ENCODE assay signal across 16 mouse cellular contexts in the genomic region with DNA sequence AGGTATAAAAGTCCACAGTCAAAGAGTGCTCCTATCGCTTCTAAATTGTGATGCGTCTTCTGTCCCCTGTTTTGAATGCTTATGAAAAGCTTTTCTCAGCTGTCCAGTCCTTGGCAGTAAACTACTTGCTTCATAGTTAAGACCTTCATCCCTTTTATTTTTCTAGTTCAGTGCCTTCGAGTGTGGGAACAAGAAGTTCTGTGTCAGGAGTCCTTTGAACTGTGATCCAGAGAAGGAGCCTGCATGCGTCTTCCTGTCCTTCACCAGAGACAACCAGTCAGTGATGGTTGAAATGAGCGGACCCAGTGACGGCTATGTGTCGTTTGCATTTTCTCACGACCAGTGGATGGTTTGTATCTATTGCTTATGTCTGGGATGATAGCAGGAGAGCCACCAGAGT.
"Had no signal": no experiment of that assay in that cellular context is flagged by ENCODE, and none has a peak within 500 bp of the region (broad histone marks: within the 10 kb centered on the region; RNA-seq: fewer than 3 reads in every experiment).

No protein-coding gene starts in this region.

- H3K4me3 ChIP-seq: neural tube, embryonic 13.5 days; neural tube, embryonic 15.5 days; stomach, embryonic 15.5 days had no signal

- H3K36me3 ChIP-seq: neural tube, embryonic 13.5 days; neural tube, embryonic 15.5 days; stomach, embryonic 15.5 days had no signal

- H3K27me3 ChIP-seq: neural tube, embryonic 13.5 days; neural tube, embryonic 15.5 days; stomach, embryonic 15.5 days had no signal

- H3K27ac ChIP-seq: neural tube, embryonic 13.5 days; neural tube, embryonic 15.5 days; stomach, embryonic 15.5 days; stomach, postnatal 0 days had no signal

- DNase-seq: retina, postnatal 1 day; right cerebral cortex, adult 18-20 months; right cerebral cortex, postnatal 14 days; right cerebral cortex, postnatal 25 days; right cerebral cortex, postnatal 4 days; spleen, adult 18-20 months; thymus, adult 18-20 months; thymus, adult 2 months; thymus, postnatal 14 days; thymus, postnatal 25 days; thymus, postnatal 36 days; thymus, postnatal 4 days had no signal

- H3K4me1 ChIP-seq: neural tube, embryonic 13.5 days; neural tube, embryonic 15.5 days; stomach, embryonic 15.5 days had no signal
